ENCODE assay signal across 15 mouse cellular contexts in genomic region chr8:70012763-70013162, GRCm38 (mm10). TPM values are rescaled to one million over a fixed set of nuclear protein-coding genes. Genes with fewer than 3 reads are reported as not detected.
DNase-seq lines count a peak whose midpoint lies in the region; ATAC-seq and TF ChIP-seq lines count a peak whose summit lies in the region.
"Had no signal": no experiment of that assay in that cellular context is flagged by ENCODE, and none has a peak within 500 bp of the region (broad histone marks: within the 10 kb centered on the region; RNA-seq: fewer than 3 reads in every experiment).

No protein-coding gene starts in this region.

- WGBS in kidney, embryonic 16.5 days = 78% methylated on average over 1 of the region's 1 CpGs
- WGBS in embryonic facial prominence, embryonic 14.5 days = 89% methylated on average over 1 of the region's 1 CpGs
- WGBS in intestine, postnatal 0 days = 94% methylated on average over 1 of the region's 1 CpGs

- peaks cover 18% of the 10 kb centered on the region for H3K36me3 ChIP-seq in kidney, embryonic 16.5 days (ENCODE audit: insufficient read depth, low read length)
- H3K36me3 ChIP-seq in embryonic facial prominence, embryonic 14.5 days (ENCODE audit: control insufficient read depth, insufficient read depth, low read length) = peaks cover 20% of the 10 kb centered on the region
- H3K36me3 ChIP-seq in intestine, postnatal 0 days (ENCODE audit: control insufficient read depth, insufficient read depth) = peaks cover 9% of the 10 kb centered on the region

- no peak overlapping the region for H3K9ac ChIP-seq in kidney, embryonic 16.5 days (replicated peaks; ENCODE audit: low read length)
- H3K9ac ChIP-seq in embryonic facial prominence, embryonic 14.5 days (ENCODE audit: low read depth, low read length) = no peak overlapping the region
- H3K9ac ChIP-seq in intestine, postnatal 0 days (ENCODE audit: low read depth, low read length) = no peak overlapping the region
- H3K9ac ChIP-seq: embryonic facial prominence, embryonic 13.5 days; liver, embryonic 13.5 days; stomach, embryonic 15.5 days had no signal

- no peaks in the 10 kb centered on the region for H3K9me3 ChIP-seq in kidney, embryonic 16.5 days (ENCODE audit: low read length)
- no peaks in the 10 kb centered on the region for H3K9me3 ChIP-seq in embryonic facial prominence, embryonic 14.5 days (ENCODE audit: control insufficient read depth, low read length)
- no peaks in the 10 kb centered on the region for H3K9me3 ChIP-seq in intestine, postnatal 0 days (ENCODE audit: control insufficient read depth)
- H3K9me3 ChIP-seq: embryonic facial prominence, embryonic 13.5 days; liver, embryonic 13.5 days; stomach, embryonic 15.5 days had no signal

- no peak overlapping the region for H3K4me2 ChIP-seq in kidney, embryonic 16.5 days (replicated peaks; ENCODE audit: low read depth, low read length)
- H3K4me2 ChIP-seq in embryonic facial prominence, embryonic 14.5 days (ENCODE audit: low read depth, low read length) = no peak overlapping the region
- no peak overlapping the region for H3K4me2 ChIP-seq in intestine, postnatal 0 days (replicated peaks; ENCODE audit: low read depth)
- H3K4me2 ChIP-seq: embryonic facial prominence, embryonic 13.5 days; liver, embryonic 13.5 days; stomach, embryonic 15.5 days had no signal

- no peak overlapping the region for H3K4me3 ChIP-seq in kidney, embryonic 16.5 days (ENCODE audit: low read length)
- no peak overlapping the region for H3K4me3 ChIP-seq in embryonic facial prominence, embryonic 14.5 days (ENCODE audit: low read depth, low read length)
- no peak overlapping the region for H3K4me3 ChIP-seq in intestine, postnatal 0 days (ENCODE audit: low read depth, low read length)
- H3K4me3 ChIP-seq: embryonic facial prominence, embryonic 13.5 days; liver, embryonic 13.5 days; stomach, embryonic 15.5 days had no signal

- ATAC-seq in kidney, embryonic 16.5 days (ENCODE audit: low FRiP score, low TSS enrichment) = 0 out of 2 replicates have a peak, but pooled peaks have one; percentile 21
- ATAC-seq in embryonic facial prominence, embryonic 14.5 days (ENCODE audit: low read depth) = 0 out of 2 replicates have a peak, but pooled peaks have one; percentile 30
- no peak for ATAC-seq in intestine, postnatal 0 days

- DNase-seq in kidney, postnatal 36 days = no peak
- peak; percentile 74 for DNase-seq in 416B (ENCODE audit: low read depth)
- DNase-seq in embryonic facial prominence, embryonic 14.5 days (ENCODE audit: low spot score) = no peak
- DNase-seq in adrenal gland, adult (ENCODE audit: inconsistent age in 2 of 2, low spot score in 1 of 2) = no peak
- no peak for DNase-seq in layer of hippocampus, adult 18-20 months (ENCODE audit: low spot score in 2 of 2)
- DNase-seq: cerebellum, adult 9-10 months; kidney, postnatal 25 days; liver, embryonic 13.5 days; right cerebral cortex, postnatal 14 days had no signal

- TF ChIP-seq CTCF in intestine, postnatal 0 days (IDR thresholded peaks at IDR 0.05; ENCODE audit: low read depth) = peak; percentile 37; the same call in 1 of the 2 replicates

- H3K27ac ChIP-seq in kidney, embryonic 16.5 days (ENCODE audit: low read length) = no peak overlapping the region
- H3K27ac ChIP-seq in embryonic facial prominence, embryonic 14.5 days (replicated peaks; ENCODE audit: low read depth, low read length) = no peak overlapping the region
- no peak overlapping the region for H3K27ac ChIP-seq in intestine, postnatal 0 days (ENCODE audit: low read depth, low read length)
- H3K27ac ChIP-seq: embryonic facial prominence, embryonic 13.5 days; liver, embryonic 13.5 days; stomach, embryonic 15.5 days had no signal

- H3K4me1 ChIP-seq in kidney, embryonic 16.5 days (ENCODE audit: insufficient read depth, low read length) = no peaks in the 10 kb centered on the region
- no peaks in the 10 kb centered on the region for H3K4me1 ChIP-seq in embryonic facial prominence, embryonic 14.5 days (ENCODE audit: control insufficient read depth, insufficient read depth, low read length)
- H3K4me1 ChIP-seq in intestine, postnatal 0 days (replicated peaks; ENCODE audit: control insufficient read depth, insufficient read depth, low read length) = no peaks in the 10 kb centered on the region
- H3K4me1 ChIP-seq: embryonic facial prominence, embryonic 13.5 days; stomach, embryonic 15.5 days had no signal

- no peaks in the 10 kb centered on the region for H3K27me3 ChIP-seq in kidney, embryonic 16.5 days (ENCODE audit: insufficient read depth, low read length)
- no peaks in the 10 kb centered on the region for H3K27me3 ChIP-seq in embryonic facial prominence, embryonic 14.5 days (replicated peaks; ENCODE audit: control insufficient read depth, insufficient read depth, low read length)
- no peaks in the 10 kb centered on the region for H3K27me3 ChIP-seq in intestine, postnatal 0 days (replicated peaks; ENCODE audit: control insufficient read depth, insufficient read depth, low read length)
- H3K27me3 ChIP-seq: embryonic facial prominence, embryonic 13.5 days; liver, embryonic 13.5 days; stomach, embryonic 15.5 days had no signal

RNA-seq across cellular contexts. Expression of gene Gatad2a, which starts 16.6 kb away (rescaled TPM):
- polyA plus RNA-seq in kidney, embryonic 16.5 days (2015; fragmentation: Nextera tagmentation; extraction: Ambion mirVana) = 40.6 and 43.3 TPM in 2 replicates
- 49.4 and 50.4 TPM in 2 replicates for polyA plus RNA-seq in embryonic facial prominence, embryonic 14.5 days (2014; fragmentation: Nextera tagmentation; extraction: Ambion mirVana)
- 42.6 and 43.3 TPM in 2 replicates for polyA plus RNA-seq in intestine, postnatal 0 days (2015; fragmentation: Nextera tagmentation; extraction: Ambion mirVana)
- total RNA-seq in layer of hippocampus, adult 18-20 months (2021) = 10 to 100 TPM; 32.5 to 37.3 TPM

RNA-seq across cellular contexts. Expression of gene Mau2, which starts 29.8 kb away (rescaled TPM):
- polyA plus RNA-seq in kidney, embryonic 16.5 days (2015; fragmentation: Nextera tagmentation; extraction: Ambion mirVana) = 54.3 and 62.4 TPM in 2 replicates
- polyA plus RNA-seq in embryonic facial prominence, embryonic 14.5 days (2014; fragmentation: Nextera tagmentation; extraction: Ambion mirVana) = 45.8 and 49.1 TPM in 2 replicates
- 23.6 and 26.3 TPM in 2 replicates for polyA plus RNA-seq in intestine, postnatal 0 days (2015; fragmentation: Nextera tagmentation; extraction: Ambion mirVana)
- total RNA-seq in layer of hippocampus, adult 18-20 months (2021) = 10 to 100 TPM; 70.4 to 72.5 TPM

RNA-seq across cellular contexts. Expression of gene Sugp1, which starts 29.9 kb away (rescaled TPM):
- 50.7 and 51.6 TPM in 2 replicates for polyA plus RNA-seq in kidney, embryonic 16.5 days (2015; fragmentation: Nextera tagmentation; extraction: Ambion mirVana)
- 25.1 and 33.5 TPM in 2 replicates for polyA plus RNA-seq in embryonic facial prominence, embryonic 14.5 days (2014; fragmentation: Nextera tagmentation; extraction: Ambion mirVana)
- 17.7 and 18.4 TPM in 2 replicates for polyA plus RNA-seq in intestine, postnatal 0 days (2015; fragmentation: Nextera tagmentation; extraction: Ambion mirVana)
- 10 to 100 TPM; 48.3 to 51.7 TPM for total RNA-seq in layer of hippocampus, adult 18-20 months (2021)

RNA-seq across cellular contexts. Expression of gene Tm6sf2, which starts 60.0 kb away (rescaled TPM):
- polyA plus RNA-seq in kidney, embryonic 16.5 days (2015; fragmentation: Nextera tagmentation; extraction: Ambion mirVana) = 0.94 and 1.3 TPM in 2 replicates
- polyA plus RNA-seq in embryonic facial prominence, embryonic 14.5 days (2014; fragmentation: Nextera tagmentation; extraction: Ambion mirVana) = 0.47 and 1.1 TPM in 2 replicates
- 305 and 315 TPM in 2 replicates for polyA plus RNA-seq in intestine, postnatal 0 days (2015; fragmentation: Nextera tagmentation; extraction: Ambion mirVana)
- 1 to 10 TPM; 5.3 to 7.5 TPM for total RNA-seq in layer of hippocampus, adult 18-20 months (2021)
- total RNA-seq: hematopoietic stem cell, adult 5-6 weeks; megakaryocyte, adult 5-6 weeks had no signal
